ENCODE assay signal across 7 mouse cellular contexts in the genomic region with DNA sequence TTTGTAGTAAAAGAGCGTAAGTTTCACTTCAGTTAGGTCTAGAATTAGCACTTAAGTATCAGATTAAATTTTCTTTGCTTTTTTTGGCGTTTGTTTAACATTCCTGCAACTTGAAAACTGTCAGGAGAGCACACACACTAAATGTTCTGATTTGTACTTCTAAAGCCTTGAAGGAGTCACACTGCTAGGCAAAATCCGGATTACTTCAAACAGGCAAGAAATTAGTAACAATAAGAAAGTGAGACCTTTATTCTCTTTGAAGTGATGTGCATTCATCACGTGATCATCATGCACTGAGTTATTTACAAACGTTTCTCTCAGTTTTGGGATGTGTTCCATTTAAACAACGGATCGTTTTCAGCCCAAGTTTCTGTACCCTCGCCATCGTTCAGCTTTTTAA. TPM values are rescaled to one million over a fixed set of nuclear protein-coding genes. Genes with fewer than 3 reads are reported as not detected.
DNase-seq lines count a peak whose midpoint lies in the region; ATAC-seq and TF ChIP-seq lines count a peak whose summit lies in the region.

No protein-coding gene starts in this region.

- ATAC-seq in neural tube, embryonic 13.5 days (ENCODE audit: low read depth): no peak

- H3K27ac ChIP-seq in layer of hippocampus, adult 2 months: peak overlapping the region; percentile 67
- no peak overlapping the region for H3K27ac ChIP-seq in embryonic fibroblast, embryonic 13.5 days (ENCODE audit: insufficient read depth, low read length)
- H3K27ac ChIP-seq in limb, embryonic 10.5 days: no peak overlapping the region
- H3K27ac ChIP-seq in neural tube, embryonic 13.5 days (replicated peaks): no peak overlapping the region

- no peaks in the 10 kb centered on the region for H3K4me1 ChIP-seq in embryonic fibroblast, embryonic 13.5 days (ENCODE audit: control insufficient read depth, insufficient read depth, low read length)
- H3K4me1 ChIP-seq in limb, embryonic 10.5 days: peaks cover 22% of the 10 kb centered on the region
- peaks cover 39% of the 10 kb centered on the region for H3K4me1 ChIP-seq in neural tube, embryonic 13.5 days (replicated peaks)

- no peaks in the 10 kb centered on the region for H3K9me3 ChIP-seq in limb, embryonic 10.5 days (replicated peaks)
- no peaks in the 10 kb centered on the region for H3K9me3 ChIP-seq in neural tube, embryonic 13.5 days

- no peak for DNase-seq in layer of hippocampus, adult 2 months (ENCODE audit: low spot score in 2 of 2)
- no peak for DNase-seq in layer of hippocampus, adult 18-20 months (ENCODE audit: low spot score in 2 of 2)
- DNase-seq in limb, embryonic 10.5 days (ENCODE audit: low spot score): no peak
- DNase-seq in spleen, postnatal 10 days (ENCODE audit: low spot score in 2 of 2): no peak
- no peak for DNase-seq in gastrocnemius, postnatal 14 days

- H3K4me3 ChIP-seq in layer of hippocampus, adult 2 months: peak overlapping the region; percentile 44
- H3K4me3 ChIP-seq in embryonic fibroblast, embryonic 13.5 days (ENCODE audit: insufficient read depth, low read length): peak overlapping the region; percentile 19; the same call in 1 of the 2 replicates
- peak overlapping the region; percentile 91 for H3K4me3 ChIP-seq in limb, embryonic 10.5 days
- H3K4me3 ChIP-seq in neural tube, embryonic 13.5 days: peak overlapping the region; percentile 80

- WGBS in limb, embryonic 10.5 days: 59% methylated on average over 9 of the region's 9 CpGs
- 56% methylated on average over 9 of the region's 9 CpGs for WGBS in neural tube, embryonic 13.5 days

- peak overlapping the region; percentile 69 for H3K4me2 ChIP-seq in neural tube, embryonic 13.5 days

- H3K9ac ChIP-seq in neural tube, embryonic 13.5 days: no peak overlapping the region

- intact Hi-C loops in gastrocnemius, postnatal 14 days (cut with DNase I; ENCODE audit: low total_unique reads): loop anchor here (5.0 kb wide), 1 partner anchor 80 kb away; no protein-coding TSS in a partner anchor

- H3K36me3 ChIP-seq in limb, embryonic 10.5 days: no peaks in the 10 kb centered on the region
- H3K36me3 ChIP-seq in neural tube, embryonic 13.5 days: no peaks in the 10 kb centered on the region

- TF ChIP-seq CTCF in layer of hippocampus, adult 2 months (conservative IDR thresholded peaks at IDR 0.05): no peak
- TF ChIP-seq CTCF in embryonic fibroblast, embryonic 13.5 days (IDR thresholded peaks at IDR 0.05; ENCODE audit: borderline replicate concordance, insufficient read depth, low read length): no peak

- no peaks in the 10 kb centered on the region for H3K27me3 ChIP-seq in limb, embryonic 10.5 days (ENCODE audit: low read depth, poor library complexity, severe bottlenecking)
- H3K27me3 ChIP-seq in neural tube, embryonic 13.5 days: no peaks in the 10 kb centered on the region

- TF ChIP-seq POLR2A in embryonic fibroblast, embryonic 13.5 days (IDR thresholded peaks at IDR 0.05; ENCODE audit: low read depth, low read length): no peak

RNA-seq across cellular contexts. Expression of a gene that starts 1.4 kb away (rescaled TPM):
- 10 to 100 TPM; 10.6 to 12.3 TPM for total RNA-seq in layer of hippocampus, adult 2 months (2021)
- total RNA-seq in layer of hippocampus, adult 18-20 months (2021): 1 to 10 TPM; 9.8 to 9.9 TPM
- 4.8 and 6.0 TPM in 2 replicates for polyA plus RNA-seq in embryonic fibroblast, embryonic 13.5 days (2011; ENCODE audit: insufficient read length, low read depth, missing spikeins)
- 4.0 and 4.5 TPM in 2 replicates for polyA plus RNA-seq in limb, embryonic 10.5 days (2016; fragmentation: Nextera tagmentation; extraction: Ambion mirVana)
- polyA plus RNA-seq in neural tube, embryonic 13.5 days (2015; fragmentation: Nextera tagmentation; extraction: Ambion mirVana): 2.7 and 3.2 TPM in 2 replicates
- total RNA-seq in gastrocnemius, postnatal 14 days (2021): 1 to 10 TPM; 2.1 to 2.5 TPM

RNA-seq across cellular contexts. Expression of a gene that starts 1.6 kb away (rescaled TPM):
- total RNA-seq in layer of hippocampus, adult 2 months (2021): 10 to 100 TPM; 58.6 to 69.4 TPM
- 10 to 100 TPM; 58.2 to 62.3 TPM for total RNA-seq in layer of hippocampus, adult 18-20 months (2021)
- polyA plus RNA-seq in embryonic fibroblast, embryonic 13.5 days (2011; ENCODE audit: insufficient read length, low read depth, missing spikeins): 27.5 and 32.2 TPM in 2 replicates
- polyA plus RNA-seq in limb, embryonic 10.5 days (2016; fragmentation: Nextera tagmentation; extraction: Ambion mirVana): 19.9 and 25.9 TPM in 2 replicates
- 49.9 and 61.0 TPM in 2 replicates for polyA plus RNA-seq in neural tube, embryonic 13.5 days (2015; fragmentation: Nextera tagmentation; extraction: Ambion mirVana)
- total RNA-seq in gastrocnemius, postnatal 14 days (2021): 10 to 100 TPM; 20.4 to 21.2 TPM

Comparison
In these comparisons a context has a peak if more than half of its experiments do, and no peak if none do; other contexts are left out.
1. H3K4me3 ChIP-seq: peak in every context shown above with its lines; median percentile 91 in limb, embryonic 10.5 days; 80 in neural tube, embryonic 13.5 days; 44 in layer of hippocampus, adult 2 months; 19 in embryonic fibroblast, embryonic 13.5 days.